Comparison of ENCODE assay signal across 10 mouse cellular contexts in genomic region chr16:97568662-97569061, GRCm38 (mm10). TPM values are rescaled to one million over a fixed set of nuclear protein-coding genes. Genes with fewer than 3 reads are reported as not detected.
DNase-seq lines count a peak whose midpoint lies in the region; ATAC-seq and TF ChIP-seq lines count a peak whose summit lies in the region.
"Had no signal": no experiment of that assay in that cellular context is flagged by ENCODE, and none has a peak within 500 bp of the region (broad histone marks: within the 10 kb centered on the region; RNA-seq: fewer than 3 reads in every experiment).

No protein-coding gene starts in this region.

- POLR2A ChIA-PET in Patski (lab: Charles Lee): no interaction called here

- no peaks in the 10 kb centered on the region for H3K27me3 ChIP-seq in kidney, postnatal 0 days (ENCODE audit: insufficient read depth, low read length)
- H3K27me3 ChIP-seq in kidney, embryonic 16.5 days (ENCODE audit: insufficient read depth, low read length): no peaks in the 10 kb centered on the region
- no peaks in the 10 kb centered on the region for H3K27me3 ChIP-seq in Patski
- no peaks in the 10 kb centered on the region for H3K27me3 ChIP-seq in cerebellum, adult 2 months (ENCODE audit: control insufficient read depth, insufficient read depth, low read length)
- no peaks in the 10 kb centered on the region for H3K27me3 ChIP-seq in small intestine, adult 2 months (ENCODE audit: control insufficient read depth, insufficient read depth, low read length)
- H3K27me3 ChIP-seq: embryonic facial prominence, embryonic 13.5 days; limb, embryonic 12.5 days had no signal

- peak; percentile 53; the same call in 1 of the 2 replicates for TF ChIP-seq CTCF in kidney, postnatal 0 days (IDR thresholded peaks at IDR 0.05; ENCODE audit: low read depth)
- peak; percentile 70 for TF ChIP-seq CTCF in Patski (IDR thresholded peaks at IDR 0.05)
- TF ChIP-seq CTCF in cerebellum, adult 2 months (IDR thresholded peaks at IDR 0.05; ENCODE audit: borderline replicate concordance, insufficient read depth, low read depth, low read length): 0 out of 2 replicates have a peak, but pooled peaks have one; percentile 15
- TF ChIP-seq CTCF in small intestine, adult 2 months (IDR thresholded peaks at IDR 0.05; ENCODE audit: extremely low read depth, insufficient read length, insufficient replicate concordance, low read depth, low read length): peak; percentile 70; the same call in 1 of the 2 replicates

- CTCF ChIA-PET in Patski (lab: Charles Lee): interaction anchor here (1.2 to 1.4 kb wide), 3 partner anchors 15 to 107 kb away, joined by 3 to 5 read pairs (median 3); no protein-coding TSS in a partner anchor

- H3K4me1 ChIP-seq in kidney, postnatal 0 days (replicated peaks; ENCODE audit: insufficient read depth, low read length): no peaks in the 10 kb centered on the region
- no peaks in the 10 kb centered on the region for H3K4me1 ChIP-seq in kidney, embryonic 16.5 days (ENCODE audit: insufficient read depth, low read length)
- no peaks in the 10 kb centered on the region for H3K4me1 ChIP-seq in cerebellum, adult 2 months (ENCODE audit: control insufficient read depth, insufficient read depth, low read length)
- no peaks in the 10 kb centered on the region for H3K4me1 ChIP-seq in small intestine, adult 2 months (ENCODE audit: control insufficient read depth, insufficient read depth, insufficient read length, low read length)
- H3K4me1 ChIP-seq: embryonic facial prominence, embryonic 13.5 days; limb, embryonic 12.5 days had no signal

- no peaks in the 10 kb centered on the region for H3K9me3 ChIP-seq in kidney, postnatal 0 days (replicated peaks; ENCODE audit: low read length)
- H3K9me3 ChIP-seq in kidney, embryonic 16.5 days (ENCODE audit: low read length): no peaks in the 10 kb centered on the region
- H3K9me3 ChIP-seq: embryonic facial prominence, embryonic 13.5 days; limb, embryonic 12.5 days had no signal

- ATAC-seq in kidney, postnatal 0 days (replicated peaks; ENCODE audit: low FRiP score, low read depth): no peak
- no peak for ATAC-seq in kidney, embryonic 16.5 days (ENCODE audit: low FRiP score, low TSS enrichment)
- no peak for ATAC-seq in Patski
- ATAC-seq in activated CD4-positive, CD25-positive, alpha-beta regulatory T cell, adult 4 months: no peak

- intact Hi-C loops in left cerebral cortex, postnatal 4 days (cut with DNase I): no loop called here

- in situ Hi-C loops in Patski (cut with MboI; ENCODE audit: low pct_unique_long_range_greater_than_20kb): no loop called here

- H3K36me3 ChIP-seq in kidney, postnatal 0 days (ENCODE audit: insufficient read depth, low read length): peaks cover 20% of the 10 kb centered on the region; the same call in 1 of the 2 replicates
- H3K36me3 ChIP-seq in kidney, embryonic 16.5 days (ENCODE audit: insufficient read depth, low read length): no peaks in the 10 kb centered on the region
- peaks cover 88% of the 10 kb centered on the region for H3K36me3 ChIP-seq in small intestine, adult 2 months (ENCODE audit: control insufficient read depth, insufficient read depth, low read length)
- H3K36me3 ChIP-seq: embryonic facial prominence, embryonic 13.5 days; limb, embryonic 12.5 days had no signal

- H3K4me3 ChIP-seq in kidney, postnatal 0 days (replicated peaks; ENCODE audit: low read depth, low read length): no peak overlapping the region
- no peak overlapping the region for H3K4me3 ChIP-seq in kidney, embryonic 16.5 days (ENCODE audit: low read length)
- H3K4me3 ChIP-seq in cerebellum, adult 2 months (replicated peaks; ENCODE audit: insufficient read depth, low read depth, low read length): no peak overlapping the region
- no peak overlapping the region for H3K4me3 ChIP-seq in small intestine, adult 2 months (ENCODE audit: low read depth, low read length)
- H3K4me3 ChIP-seq: embryonic facial prominence, embryonic 13.5 days; limb, embryonic 12.5 days had no signal

- no peak overlapping the region for H3K4me2 ChIP-seq in kidney, postnatal 0 days (ENCODE audit: low read length)
- no peak overlapping the region for H3K4me2 ChIP-seq in kidney, embryonic 16.5 days (replicated peaks; ENCODE audit: low read depth, low read length)
- H3K4me2 ChIP-seq: embryonic facial prominence, embryonic 13.5 days; limb, embryonic 12.5 days had no signal

- 68% methylated on average over 9 of the region's 9 CpGs for WGBS in kidney, postnatal 0 days
- 63% methylated on average over 9 of the region's 9 CpGs for WGBS in kidney, embryonic 16.5 days
- 71% methylated on average over 9 of the region's 9 CpGs for WGBS in cerebellum, adult 2 months
- WGBS in small intestine, adult 2 months: 63% methylated on average over 9 of the region's 9 CpGs

- no peak for DNase-seq in kidney, postnatal 0 days (ENCODE audit: low spot score)
- no peak for DNase-seq in Patski (ENCODE audit: low read depth, low spot score)
- peak in 1 of 2 experiments; percentile 14 for DNase-seq in cerebellum, adult 2 months
- DNase-seq in induced T-regulatory cell, adult 2 months (ENCODE audit: low read depth): peak; percentile 12
- DNase-seq in left cerebral cortex, postnatal 4 days: peak; percentile 50

- TF ChIP-seq POLR2A in cerebellum, adult 2 months (IDR thresholded peaks at IDR 0.05; ENCODE audit: borderline replicate concordance, insufficient read depth, low read length): no peak
- no peak for TF ChIP-seq POLR2A in small intestine, adult 2 months (IDR thresholded peaks at IDR 0.05; ENCODE audit: low read depth, low read length)

- no peak overlapping the region for H3K27ac ChIP-seq in kidney, postnatal 0 days
- no peak overlapping the region for H3K27ac ChIP-seq in kidney, embryonic 16.5 days (ENCODE audit: low read length)
- H3K27ac ChIP-seq in cerebellum, adult 2 months (ENCODE audit: insufficient read depth, low read length): no peak overlapping the region
- no peak overlapping the region for H3K27ac ChIP-seq in small intestine, adult 2 months (ENCODE audit: insufficient read depth, low read depth, low read length)
- H3K27ac ChIP-seq: embryonic facial prominence, embryonic 13.5 days; limb, embryonic 12.5 days had no signal

- no peak overlapping the region for H3K9ac ChIP-seq in kidney, postnatal 0 days (ENCODE audit: low read depth, low read length)
- no peak overlapping the region for H3K9ac ChIP-seq in kidney, embryonic 16.5 days (replicated peaks; ENCODE audit: low read length)
- H3K9ac ChIP-seq: embryonic facial prominence, embryonic 13.5 days; limb, embryonic 12.5 days had no signal

RNA-seq across cellular contexts. Expression of gene Tmprss2, which starts 42.3 kb away (rescaled TPM):
- polyA plus RNA-seq in kidney, postnatal 0 days (2015; fragmentation: Nextera tagmentation; extraction: Ambion mirVana): 79.1 and 91.6 TPM in 2 replicates
- polyA plus RNA-seq in kidney, embryonic 16.5 days (2015; fragmentation: Nextera tagmentation; extraction: Ambion mirVana): 51.3 and 58.8 TPM in 2 replicates
- 0.12 TPM for polyA plus RNA-seq in Patski (2021)
- 0.32 and 0.34 TPM in 2 replicates for polyA plus RNA-seq in cerebellum, adult 2 months (2012; rRNA removed)
- total RNA-seq in left cerebral cortex, postnatal 4 days (2021): not detected
- 39.8 and 71.1 TPM in 2 replicates for polyA plus RNA-seq in small intestine, adult 2 months (2012; rRNA removed)
- polyA plus RNA-seq in activated CD4-positive, CD25-positive, alpha-beta regulatory T cell, adult 4 months (2017; shearing (Covaris generic)): under 1 TPM in 1 of 2 experiments, not detected in 1; 0.05 TPM

RNA-seq across cellular contexts. Expression of gene Fam3b, which starts 54.0 kb away (rescaled TPM):
- not detected in 2 replicates for polyA plus RNA-seq in kidney, postnatal 0 days (2015; fragmentation: Nextera tagmentation; extraction: Ambion mirVana)
- polyA plus RNA-seq in kidney, embryonic 16.5 days (2015; fragmentation: Nextera tagmentation; extraction: Ambion mirVana): not detected in 2 replicates
- polyA plus RNA-seq in Patski (2021): not detected
- not detected in 2 replicates for polyA plus RNA-seq in cerebellum, adult 2 months (2012; rRNA removed)
- total RNA-seq in left cerebral cortex, postnatal 4 days (2021): not detected
- polyA plus RNA-seq in small intestine, adult 2 months (2012; rRNA removed): 64.5 and 78.2 TPM in 2 replicates
- 1 to 10 TPM; 1.4 to 1.9 TPM for polyA plus RNA-seq in activated CD4-positive, CD25-positive, alpha-beta regulatory T cell, adult 4 months (2017; shearing (Covaris generic))
- polyA plus RNA-seq: embryonic facial prominence, embryonic 13.5 days; limb, embryonic 12.5 days had no signal

Comparison
In these comparisons a context has a peak if more than half of its experiments do, and no peak if none do; other contexts are left out.
1. DNase-seq: peak in induced T-regulatory cell, adult 2 months (single experiment) and left cerebral cortex, postnatal 4 days (single experiment); none in kidney, postnatal 0 days (single experiment) and Patski (single experiment).
2. CTCF ChIP-seq: peak in every context shown above with its lines; median percentile 70 in Patski; 70 in small intestine, adult 2 months; 53 in kidney, postnatal 0 days; 15 in cerebellum, adult 2 months.
3. RNA of gene Tmprss2, which starts 42.3 kb away (polyA plus RNA-seq): 79.1 to 91.6 TPM in kidney, postnatal 0 days, 51.3 to 58.8 TPM in kidney, embryonic 16.5 days and 39.8 to 71.1 TPM in small intestine, adult 2 months; 0.32 to 0.34 TPM in cerebellum, adult 2 months, 0.12 TPM in Patski (single experiment) and 0.05 TPM in activated CD4-positive, CD25-positive, alpha-beta regulatory T cell, adult 4 months; every median in the first group is over 10 times any median in the second.
4. RNA of gene Fam3b, which starts 54.0 kb away (polyA plus RNA-seq): 64.5 to 78.2 TPM in small intestine, adult 2 months; 1.4 to 1.9 TPM in activated CD4-positive, CD25-positive, alpha-beta regulatory T cell, adult 4 months, not detected in Patski (single experiment), not detected in kidney, postnatal 0 days, not detected in kidney, embryonic 16.5 days and not detected in cerebellum, adult 2 months; every median in the first group is over 10 times any median in the second.